Mouse (Mus musculus) c-Kit-positive CD71-positive TER-119-negative erythroid progenitor cells, embryonic 14.5 days (primary cell): ENCODE results near the gene Cdc34.

Experiments used
- DNase-seq: peaks from one replicate; pipeline ENCODE4 v3.0.0-alpha.2; 2013; ENCODE audit warnings: low read depth

The Cdc34 gene

GRCm38 (mm10) chr10:79681591-79682245 lies at the start of gene Cdc34:
Gene Cdc34 (plus strand): TSS chr10:79682195.
- DNase-seq, result peak; percentile 94

DNA sequence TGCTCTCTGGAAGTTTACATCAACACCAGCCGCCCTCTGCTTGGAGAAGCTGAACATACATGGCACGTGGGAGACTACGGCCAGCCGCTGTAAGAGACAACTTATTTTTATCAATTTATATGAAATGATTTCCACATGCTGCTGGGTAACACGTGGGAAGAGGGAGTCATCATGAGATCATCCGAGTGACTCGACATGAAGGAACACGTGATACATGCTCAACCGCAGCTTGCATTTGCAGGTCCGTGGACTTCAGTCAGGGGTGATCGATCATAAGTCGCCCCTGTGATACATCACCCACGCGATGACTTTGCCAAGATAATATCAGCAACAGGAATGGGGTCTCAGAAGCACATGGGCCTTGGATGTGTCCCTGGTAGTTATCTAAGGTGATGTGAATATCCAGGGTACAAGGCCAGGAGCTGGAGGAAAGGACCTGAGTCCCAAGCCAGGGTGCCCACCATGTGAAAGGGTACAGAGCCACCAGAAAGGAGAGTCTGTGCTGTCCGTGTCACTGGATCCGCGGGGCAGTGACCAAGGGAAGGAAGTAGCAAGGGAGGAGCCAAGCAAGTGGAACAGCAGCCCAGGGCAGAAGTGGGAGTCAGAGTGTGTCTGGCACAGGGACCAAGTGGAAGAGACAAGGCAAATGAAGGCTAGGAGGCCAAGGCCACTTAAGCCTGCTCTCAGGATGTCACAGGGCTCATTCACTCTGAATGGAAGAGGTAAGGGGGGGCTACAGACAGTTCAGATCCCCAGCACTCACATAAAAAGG lies 48.8 kb upstream of the Cdc34 start:
- DNase-seq, result no peak

DNA sequence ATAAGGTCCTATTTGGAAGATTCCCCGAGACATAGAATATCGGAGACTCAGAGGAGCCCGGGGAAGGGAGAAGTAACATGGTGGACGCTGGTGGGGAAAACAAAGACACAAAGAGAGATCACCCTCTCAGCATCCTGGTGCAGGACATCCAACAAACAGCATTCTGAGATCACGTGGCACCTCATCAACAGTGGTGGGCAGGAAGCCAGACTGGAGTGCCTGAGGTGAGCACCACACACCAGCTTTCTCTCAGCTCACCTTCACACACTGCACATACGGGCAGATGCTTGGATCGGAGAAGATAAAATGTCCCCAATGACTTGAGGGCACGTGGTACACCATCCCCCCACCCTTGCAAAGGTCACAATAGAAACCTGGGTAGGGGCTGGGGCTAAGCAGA lies 45.7 kb upstream of the Cdc34 start:
- no peak for DNase-seq

GRCm38 (mm10) chr10:79637128-79638110 lies 44.6 kb upstream of the Cdc34 start, which contains the start of gene Shc2:
Gene Shc2 (minus strand): TSS chr10:79637918.
- no peak for DNase-seq

DNA sequence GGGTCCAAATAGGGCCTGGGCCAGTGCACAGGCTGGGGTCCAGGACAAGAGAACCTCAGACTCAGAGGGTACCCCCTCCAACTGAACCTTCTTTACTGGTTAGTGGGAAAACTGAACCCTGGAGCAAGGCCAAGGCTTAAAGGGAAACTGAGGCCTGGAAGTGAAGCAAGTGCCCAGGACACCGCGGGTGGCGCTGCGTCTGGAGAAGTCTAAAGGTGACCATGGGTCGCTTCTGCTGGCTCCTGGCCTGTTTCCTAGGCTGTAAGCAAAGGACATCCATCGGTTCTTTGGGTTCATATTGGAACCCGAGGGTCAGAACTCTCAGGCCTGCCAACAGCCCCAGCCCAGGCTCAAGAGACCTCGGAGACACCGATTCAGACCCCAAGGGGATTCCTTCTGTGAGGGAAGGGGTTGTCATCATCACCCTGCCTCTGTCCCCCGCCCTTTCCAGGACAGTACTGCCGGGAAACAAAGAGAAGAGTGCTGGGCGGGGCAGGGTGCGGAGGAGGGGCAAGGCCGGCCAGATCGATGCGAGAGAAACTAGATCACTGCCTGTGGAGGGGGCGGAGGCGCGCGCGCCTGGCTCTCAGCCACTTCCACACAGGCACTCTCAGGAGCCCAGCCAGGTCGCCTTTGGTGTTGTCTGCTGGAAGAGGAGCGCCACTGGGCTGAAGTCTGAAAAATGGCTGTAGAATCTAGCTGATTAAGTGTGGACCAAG lies 43.4 kb upstream of the Cdc34 start:
- no peak for DNase-seq

- no peak for DNase-seq
These were observed 36.3 kb upstream of the Cdc34 start, which contains the start of gene Odf3l2 for GRCm38 (mm10) chr10:79645711-79646110. Gene Odf3l2 (minus strand): TSS chr10:79645738.

DNA sequence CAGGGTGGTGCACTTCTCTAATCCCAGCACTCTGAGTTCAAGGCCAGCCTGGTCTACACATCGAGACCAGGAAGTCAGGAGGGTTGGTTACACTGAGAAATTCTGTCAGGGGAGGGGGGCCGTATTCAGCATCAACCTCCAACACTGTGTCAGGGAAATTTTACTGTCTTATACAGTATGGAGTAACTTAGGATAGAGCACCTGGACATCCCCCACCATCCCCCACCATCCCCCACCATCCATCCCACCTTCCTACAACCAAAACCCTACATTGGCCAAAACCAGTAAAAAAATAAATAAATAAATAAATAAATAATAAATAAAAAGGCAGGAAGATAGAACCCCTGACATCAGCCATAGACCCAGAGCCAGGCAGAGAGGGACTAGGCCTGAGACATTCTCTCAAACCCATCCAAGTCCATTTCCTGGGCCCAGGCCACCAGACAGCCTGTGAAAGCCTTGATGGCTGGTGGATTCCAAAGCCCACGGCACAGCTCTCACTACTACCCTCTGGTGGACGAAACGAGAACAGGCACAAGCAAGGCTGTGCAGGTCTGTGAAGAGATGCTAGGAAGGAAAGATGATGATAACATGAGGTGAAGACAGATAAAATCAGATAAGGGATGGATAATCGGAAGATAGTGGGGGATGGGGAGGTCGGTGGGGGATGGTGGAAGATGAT lies 32.8 kb upstream of the Cdc34 start:
- DNase-seq, result peak; percentile 54

DNA sequence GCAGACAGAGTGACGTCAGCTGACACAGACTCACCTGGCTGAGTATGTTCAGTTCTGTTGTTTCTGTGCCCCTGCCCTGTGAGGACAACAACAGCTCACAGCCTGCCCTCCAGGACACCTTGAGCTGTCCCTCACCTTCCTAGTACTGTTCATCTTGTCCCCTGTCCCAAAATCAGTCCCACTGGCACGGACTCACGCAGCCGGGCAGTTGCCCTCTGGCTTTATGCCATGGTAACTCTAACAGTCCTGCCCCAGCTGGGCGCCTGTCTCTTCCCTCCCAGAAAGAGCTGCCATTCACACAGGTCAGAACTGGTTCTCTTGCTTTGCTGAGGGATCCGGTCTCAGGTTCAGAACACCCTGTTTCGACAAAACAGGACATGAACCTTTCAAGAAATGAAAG lies 29.2 kb upstream of the Cdc34 start:
- no peak for DNase-seq

- no peak for DNase-seq
These were observed 27.0 kb upstream of the Cdc34 start for GRCm38 (mm10) chr10:79654946-79655395.

DNA sequence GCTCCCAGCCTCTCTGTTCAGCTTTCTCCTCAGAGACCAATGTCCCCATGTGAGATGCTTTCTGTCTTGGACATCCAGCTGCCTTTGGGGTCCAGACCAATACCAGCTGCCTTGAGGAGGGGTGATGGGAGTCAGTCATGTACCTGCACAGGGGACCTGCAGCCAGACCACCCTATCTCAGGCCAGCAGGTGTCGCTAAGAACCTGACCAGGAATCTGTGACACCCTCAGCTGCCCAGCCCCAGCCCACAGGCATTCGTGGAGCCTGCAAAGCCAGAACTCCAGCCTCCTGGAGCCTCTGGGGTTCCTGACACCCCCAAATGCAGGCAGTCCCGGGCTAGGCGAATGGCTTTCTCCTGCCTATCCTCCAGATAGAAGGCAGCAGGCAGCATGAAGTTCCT lies 23.2 kb upstream of the Cdc34 start:
- no peak for DNase-seq

- DNase-seq, result no peak
These were observed 21.7 kb upstream of the Cdc34 start for GRCm38 (mm10) chr10:79660298-79660697.

- DNase-seq, result no peak
These were observed 20.1 kb upstream of the Cdc34 start for GRCm38 (mm10) chr10:79661861-79662260.

- peak; percentile 55 for DNase-seq
These were observed 17.8 kb upstream of the Cdc34 start, which contains the start of gene Madcam1 for GRCm38 (mm10) chr10:79664131-79664665. Gene Madcam1 (plus strand): TSS chr10:79664559.

DNA sequence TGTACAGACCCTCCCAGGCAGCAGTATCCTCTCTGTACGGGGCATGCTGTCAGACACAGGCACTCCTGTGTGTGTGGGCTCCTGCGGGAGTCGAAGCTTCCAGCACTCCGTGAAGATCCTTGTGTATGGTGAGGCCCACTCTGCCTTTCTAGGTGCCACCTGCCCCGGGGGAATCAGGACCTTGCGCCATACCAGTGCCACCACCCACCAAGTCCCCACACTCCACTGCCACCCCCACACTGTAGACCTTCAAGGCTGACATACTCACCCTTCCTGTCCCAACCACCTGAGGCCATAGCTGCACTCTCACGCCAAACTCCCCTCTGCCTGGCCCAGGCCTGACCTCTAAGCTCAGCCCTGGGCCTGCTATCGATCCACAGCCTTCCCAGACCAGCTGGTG lies 16.9 kb upstream of the Cdc34 start:
- no peak for DNase-seq

DNA sequence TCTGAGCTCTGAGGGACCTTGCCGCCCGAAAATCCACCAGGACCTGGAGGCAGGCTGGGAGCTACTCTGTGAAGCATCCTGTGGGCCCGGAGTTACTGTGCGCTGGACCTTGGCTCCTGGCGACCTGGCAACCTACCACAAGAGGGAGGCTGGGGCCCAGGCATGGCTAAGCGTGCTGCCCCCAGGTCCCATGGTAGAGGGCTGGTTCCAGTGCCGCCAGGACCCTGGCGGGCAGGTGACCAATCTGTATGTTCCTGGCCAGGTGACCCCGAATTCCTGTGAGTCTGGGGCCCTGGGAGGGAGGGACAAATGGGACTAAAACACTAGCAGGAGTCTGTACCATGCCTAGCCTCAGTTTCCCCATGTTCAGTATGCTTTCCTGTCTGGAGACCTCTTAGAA lies 15.5 kb upstream of the Cdc34 start:
- DNase-seq, result no peak

- DNase-seq, result no peak
These were observed 13.9 kb upstream of the Cdc34 start for GRCm38 (mm10) chr10:79668076-79668475.

DNA sequence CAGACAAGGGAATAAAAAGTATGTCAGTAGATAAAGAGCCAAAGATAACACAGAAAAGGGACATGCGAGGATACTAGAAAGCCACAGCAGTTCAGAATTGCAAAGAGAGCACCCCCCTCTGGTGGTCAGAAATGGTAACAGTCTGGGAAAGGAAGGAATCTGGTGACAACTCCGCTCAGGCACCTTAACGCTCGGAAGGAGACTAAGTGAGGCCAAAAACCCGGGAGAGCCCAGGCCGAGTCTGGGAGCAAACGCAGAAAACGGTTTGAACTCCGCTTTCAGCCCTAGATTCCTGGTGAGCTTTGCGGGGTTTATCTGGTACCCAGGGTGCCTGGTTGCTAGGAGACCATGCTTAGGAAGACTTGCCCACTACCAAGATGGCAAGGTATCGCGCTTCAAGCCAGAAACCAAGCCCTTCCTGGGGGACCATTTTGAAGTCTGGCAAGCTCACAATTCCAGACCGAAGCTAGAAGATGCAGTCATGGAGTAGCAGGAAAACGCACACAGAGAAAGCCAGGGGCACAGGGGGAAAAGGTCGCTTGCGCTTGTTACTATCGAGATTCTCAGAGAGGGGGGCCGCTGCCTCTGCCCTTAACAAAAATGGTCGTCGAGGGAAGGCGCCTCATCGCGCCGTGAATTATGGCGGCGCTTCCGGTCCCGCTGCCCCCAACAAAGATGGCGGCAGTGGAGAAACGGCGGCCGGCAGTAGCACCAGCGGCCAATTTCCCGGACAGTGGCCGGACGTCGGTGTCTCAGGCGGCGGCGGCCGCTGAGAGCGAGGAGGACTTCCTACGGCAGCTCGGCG lies 13.0 kb upstream of the Cdc34 start, which contains the start of gene Tpgs1:
Gene Tpgs1, plus strand, starts transcription at position 599 of the 805 bp plus-strand sequence.
- peak; percentile 83 for DNase-seq

- DNase-seq, result peak; percentile 39
These were observed 12.4 kb upstream of the Cdc34 start for GRCm38 (mm10) chr10:79669576-79670057.
